Mouse (Mus musculus) forebrain, embryonic 14.5 days (tissue): ENCODE measurements around the gene Plekhh2. TPM values are rescaled to one million over a fixed set of nuclear protein-coding genes. Genes with fewer than 3 reads are reported as not detected.

Experiments used
- ATAC-seq: fragments of 200-750 bp; cut with Nextera tagmentation; 2 replicates; pipeline ENCODE4 v1.8.0; 2017; ENCODE audit warnings: mild to moderate bottlenecking, moderate library complexity
- DNase-seq: peaks from one replicate; pipeline ENCODE4 v3.0.0-alpha.2; 2015; ENCODE audit warnings: low spot score
- H3K27ac ChIP-seq: fragments of 300-500 bp; sonication (generic); 2 replicates; pipeline ENCODE4 v1.5.1; 2014; ENCODE audit warnings: low read depth, mild to moderate bottlenecking, control low read depth, low read length, moderate library complexity
- H3K27me3 ChIP-seq: fragments of 300-500 bp; sonication (generic); replicated peaks from 2 replicates; pipeline ENCODE4 v1.6.1; 2014; ENCODE audit warnings: low read length, control low read depth, mixed read lengths; ENCODE audit not compliant: control insufficient read depth, insufficient read depth
- H3K36me3 ChIP-seq: fragments of 300-500 bp; sonication (generic); 2 replicates; pipeline ENCODE4 v1.6.1; 2014; ENCODE audit warnings: low read length, control low read depth; ENCODE audit not compliant: control insufficient read depth, insufficient read depth
- H3K4me1 ChIP-seq: fragments of 300-500 bp; sonication (generic); 2 replicates; pipeline ENCODE4 v1.6.1; 2014; ENCODE audit warnings: antibody characterized with exemption, low read length, control low read depth; ENCODE audit not compliant: control insufficient read depth, insufficient read depth
- H3K4me2 ChIP-seq: fragments of 300-500 bp; sonication (generic); 2 replicates; pipeline ENCODE4 v1.6.1; 2014; ENCODE audit warnings: mild to moderate bottlenecking, control low read depth, low read length
- H3K4me3 ChIP-seq: fragments of 300-500 bp; sonication (generic); 2 replicates; pipeline ENCODE4 v1.5.1; 2014; ENCODE audit warnings: low read depth, low read length, control low read depth
- H3K9ac ChIP-seq: fragments of 300-500 bp; sonication (generic); 2 replicates; pipeline ENCODE4 v1.6.1; 2014; ENCODE audit warnings: mild to moderate bottlenecking, low read length, control low read depth, moderate library complexity
- H3K9me3 ChIP-seq: fragments of 300-500 bp; sonication (generic); replicated peaks from 2 replicates; pipeline ENCODE4 v1.6.1; 2016; ENCODE audit warnings: low read length, control low read depth, mixed read lengths; ENCODE audit not compliant: control insufficient read depth
- WGBS: fragments of 180-500 bp; shearing (Covaris S2); extraction: QIAGEN DNeasy Blood & Tissue Kit; methylation state at CpG from one replicate; pipeline ENCODE4 v1.1.7; 2014; 5-methylcytosine and 5-hydroxymethylcytosine counted together
- polyA plus RNA-seq: library from polyadenylated mRNA; unstranded; fragments of >200 nt; fragmentation: Nextera tagmentation; extraction: Ambion mirVana; gene quantifications from 2 replicates; pipeline ENCODE4 v1.2.1, GENCODE M21; 2014

The Plekhh2 gene
- polyA plus RNA-seq, 1 experiment from 2014 or later = 0.88 TPM

DNA sequence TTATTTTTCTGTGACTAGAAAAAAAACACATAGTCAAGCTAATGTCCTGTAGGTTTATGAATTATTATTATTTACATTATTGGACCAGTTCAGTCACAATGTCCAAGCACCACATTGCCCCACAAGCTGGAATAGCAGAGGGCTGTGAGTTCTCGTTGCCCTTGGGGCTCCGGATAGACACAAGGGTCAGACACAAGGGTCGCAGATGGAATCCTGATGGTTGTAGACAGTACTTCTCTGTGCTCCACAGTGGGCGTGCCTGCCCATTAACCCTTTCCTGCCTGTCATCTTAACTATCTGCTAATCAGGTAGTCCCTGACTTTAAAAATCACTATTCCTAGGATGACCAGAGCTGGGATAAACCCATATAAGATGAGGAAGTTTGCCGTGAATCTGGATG lies 146.5 kb downstream of the Plekhh2 start:
- no peaks in the 10 kb centered on the region for H3K4me1 ChIP-seq
- no peak overlapping the region for H3K27ac ChIP-seq
- H3K36me3 ChIP-seq = no peaks in the 10 kb centered on the region
- ATAC-seq (no peak), DNase-seq (no peak)
- no peaks in the 10 kb centered on the region for H3K27me3 ChIP-seq
- WGBS = 63% methylated on average over 5 of the region's 5 CpGs
- H3K4me3 ChIP-seq = no peak overlapping the region
- H3K4me2 ChIP-seq = no peak overlapping the region
- H3K9me3 ChIP-seq = no peaks in the 10 kb centered on the region
- H3K9ac ChIP-seq = no peak overlapping the region

GRCm38 (mm10) chr17:84658951-84659350 lies 147.3 kb downstream of the Plekhh2 start:
- ATAC-seq = no peak
- Histone ChIP-seq H3K4me1 (no peaks in the 10 kb centered on the region), H3K4me3 (no peak overlapping the region), H3K9ac (no peak overlapping the region), H3K27ac (no peak overlapping the region), H3K27me3 (no peaks in the 10 kb centered on the region), H3K4me2 (no peak overlapping the region), H3K9me3 (no peaks in the 10 kb centered on the region), H3K36me3 (no peaks in the 10 kb centered on the region)
- WGBS = 79% methylated on average over 8 of the region's 8 CpGs
- no peak for DNase-seq

GRCm38 (mm10) chr17:84665053-84665452 lies 153.4 kb downstream of the Plekhh2 start:
- Histone ChIP-seq H3K9me3 (no peaks in the 10 kb centered on the region), H3K27me3 (no peaks in the 10 kb centered on the region), H3K9ac (no peak overlapping the region), H3K36me3 (no peaks in the 10 kb centered on the region), H3K4me2 (no peak overlapping the region), H3K4me1 (no peaks in the 10 kb centered on the region), H3K27ac (no peak overlapping the region), H3K4me3 (no peak overlapping the region)
- DNase-seq = no peak
- no peak for ATAC-seq
- 70% methylated on average over 10 of the region's 10 CpGs for WGBS

GRCm38 (mm10) chr17:84665691-84666090 lies 154.0 kb downstream of the Plekhh2 start:
- no peak overlapping the region for H3K9ac ChIP-seq
- no peaks in the 10 kb centered on the region for H3K4me1 ChIP-seq
- no peaks in the 10 kb centered on the region for H3K36me3 ChIP-seq
- no peak overlapping the region for H3K27ac ChIP-seq
- no peaks in the 10 kb centered on the region for H3K9me3 ChIP-seq
- H3K4me3 ChIP-seq = no peak overlapping the region
- DNase-seq (no peak), ATAC-seq (no peak)
- H3K4me2 ChIP-seq = no peak overlapping the region
- WGBS = 70% methylated on average over 9 of the region's 9 CpGs
- H3K27me3 ChIP-seq = no peaks in the 10 kb centered on the region

DNA sequence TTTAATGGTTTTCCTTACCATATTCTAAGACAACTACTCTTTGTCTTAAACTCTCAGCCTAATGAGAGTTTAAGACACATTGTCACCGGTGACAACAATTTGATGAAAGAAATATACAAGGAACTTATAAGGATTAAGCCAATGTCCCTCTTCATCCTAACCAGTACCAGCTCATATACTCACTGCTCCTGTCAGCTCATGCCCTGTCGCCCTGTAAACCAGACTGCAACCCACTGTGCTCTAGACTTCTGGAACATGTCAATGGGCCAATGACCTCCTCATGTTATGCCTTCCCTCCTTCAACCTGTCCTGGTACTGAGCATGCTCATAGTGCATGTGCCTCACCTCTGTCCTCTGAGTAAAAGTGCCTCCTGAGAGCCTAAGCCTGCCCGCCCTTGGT lies 156.2 kb downstream of the Plekhh2 start:
- Histone ChIP-seq H3K4me1 (no peaks in the 10 kb centered on the region), H3K9ac (no peak overlapping the region), H3K27ac (no peak overlapping the region), H3K9me3 (no peaks in the 10 kb centered on the region), H3K36me3 (no peaks in the 10 kb centered on the region), H3K4me2 (no peak overlapping the region), H3K27me3 (no peaks in the 10 kb centered on the region), H3K4me3 (no peak overlapping the region)
- DNase-seq (no peak), ATAC-seq (no peak)
- WGBS = 89% methylated on average over 3 of the region's 3 CpGs

Other genes with a start within 250 kb of the Plekhh2 start
- gene Thada, start 45.7 kb upstream of the Plekhh2 start, polyA plus RNA-seq = 4.0 and 7.0 TPM in 2 replicates
- 42.5 and 43.3 TPM in 2 replicates for gene Dync2li1, start 114.6 kb downstream of the Plekhh2 start, polyA plus RNA-seq
- gene Abcg8, start 164.4 kb downstream of the Plekhh2 start, polyA plus RNA-seq = 0.05 TPM in 1 of 2 replicates, not detected in the other
- 3.6 and 4.1 TPM in 2 replicates for gene Abcg5, start 171.1 kb downstream of the Plekhh2 start, polyA plus RNA-seq